Mouse (Mus musculus) left cerebral cortex, postnatal 14 days (tissue): Measurements from ENCODE around the gene Ddx39b. TPM values are rescaled to one million over a fixed set of nuclear protein-coding genes. Genes with fewer than 3 reads are reported as not detected.
"Not testable (repeated sequence)": the region's sequence is repeated elsewhere in the genome, so short reads cannot be mapped to it uniquely, and the experiment has no call there.

Experiments used
- DNase-seq, 2 experiments: peaks; one replicate each; pipeline ENCODE4 v3.0.0; 2021 to 2022; ENCODE audit warnings: low spot score in 2 of 2, mixed read lengths in 1 of 2
- intact Hi-C: fragments of 180-260 bp; cut with DNase I; formaldehyde crosslinking; loops from one replicate; pipeline ENCODE4 v1.15.1; 2025
- microRNA-seq, 2 experiments: library from miRNA; unstranded; fragments of <30 nt; microRNA quantifications; one replicate each; pipeline ENCODE4 v1.2.0; 2022
- total RNA-seq, 2 experiments: library from RNA; stranded (reverse); gene quantifications; 2 replicates each; pipeline ENCODE4 v1.2.3; 2021

The Ddx39b gene
- total RNA-seq, 2 experiments from 2014 or later, result 221 to 230 TPM

GRCm38 (mm10) chr17:35278957-35279688 lies 37.6 kb downstream of the Ddx39b start:
- intact Hi-C loops, result loop anchor here (2.0 kb wide), 1 partner anchor 1318 kb away; no protein-coding TSS in a partner anchor
- no peak for DNase-seq

- intact Hi-C loops, result no loop called here
- no peak for DNase-seq
These were observed 38.7 kb downstream of the Ddx39b start for GRCm38 (mm10) chr17:35280276-35280675.

GRCm38 (mm10) chr17:35285431-35285830 lies 43.9 kb downstream of the Ddx39b start:
- intact Hi-C loops, result no loop called here
- DNase-seq, result no peak

- intact Hi-C loops, result not testable (repeated sequence)
- peak; percentile 18 to 65 for DNase-seq
These were observed 54.2 kb downstream of the Ddx39b start for GRCm38 (mm10) chr17:35295796-35296195.

DNA sequence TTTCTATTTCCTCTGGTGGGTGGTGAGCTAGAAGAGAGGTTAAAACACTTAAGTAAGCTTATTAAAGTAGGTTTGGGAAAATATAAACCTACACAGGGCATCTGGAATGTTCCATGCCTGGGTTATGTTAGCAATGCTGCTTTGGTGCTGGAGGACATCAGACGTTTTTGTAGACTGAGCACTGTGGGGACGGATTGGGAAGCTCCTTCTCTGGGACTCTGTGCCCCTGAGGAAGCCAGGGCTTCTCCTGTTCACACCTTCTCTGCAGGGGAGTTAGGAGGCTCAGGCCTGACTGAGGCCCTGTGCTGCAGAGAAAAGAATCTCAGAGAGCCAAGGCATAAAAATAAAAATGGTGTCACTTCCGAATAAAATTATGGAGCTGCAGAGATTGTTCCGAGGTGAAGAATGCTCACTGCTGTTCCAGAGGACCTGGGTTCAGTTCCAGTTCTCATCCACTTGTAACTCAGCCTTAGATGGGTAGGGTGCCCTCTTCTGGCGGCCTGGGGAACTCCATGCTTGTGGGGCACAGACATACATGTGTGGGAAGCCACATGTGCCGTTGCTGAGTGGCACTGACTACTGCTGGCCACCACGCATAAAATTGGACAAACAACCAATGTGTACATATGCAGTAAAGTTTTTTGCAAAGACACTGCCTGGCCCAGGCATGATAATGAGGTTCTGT lies 58.9 kb downstream of the Ddx39b start:
- DNase-seq, result not testable (repeated sequence)
- intact Hi-C loops, result loop anchor here (5.0 kb wide), 1 partner anchor 43 kb away; no protein-coding TSS in a partner anchor

DNA sequence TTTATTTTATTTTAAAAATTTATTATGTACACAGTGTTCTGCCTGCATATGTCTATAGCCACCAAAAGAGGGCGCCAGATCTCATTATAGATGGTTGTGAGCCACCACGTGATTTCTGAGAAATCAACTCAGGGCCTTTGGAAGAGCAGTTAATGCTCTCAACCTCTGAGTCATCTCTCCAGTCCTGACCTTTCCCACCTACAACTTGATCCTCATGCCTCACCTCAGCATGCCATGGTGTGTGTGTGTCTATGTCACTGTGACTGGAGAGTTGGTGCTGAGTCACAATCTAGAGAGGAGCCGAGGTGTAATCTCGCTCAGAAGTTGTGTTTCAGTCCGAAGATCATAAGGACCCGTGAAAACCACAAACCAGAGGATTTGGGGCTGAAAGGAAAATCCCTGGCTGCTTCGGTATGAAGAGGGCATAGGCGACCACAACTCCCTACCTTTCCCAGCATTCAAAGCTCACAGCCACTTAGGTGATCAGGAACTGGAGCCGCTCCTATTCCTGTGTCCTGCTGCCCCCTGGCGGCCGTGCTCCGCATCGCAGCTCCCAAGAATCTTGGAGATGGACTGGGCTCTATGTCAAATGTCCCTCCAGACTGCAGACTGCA lies 60.2 kb downstream of the Ddx39b start:
- intact Hi-C loops, result loop anchor here (1.0 to 5.0 kb wide), 2 partner anchors 44 to 1335 kb away; no protein-coding TSS in a partner anchor
- peak; percentile 82 to 92 for DNase-seq

- no peak for DNase-seq
- intact Hi-C loops, result loop anchor here (5.0 kb wide), 1 partner anchor 46 kb away; no protein-coding TSS in a partner anchor
These were observed 61.7 kb downstream of the Ddx39b start for GRCm38 (mm10) chr17:35303271-35303670.

Small RNA genes lying within 50 kb of the gene (microRNA-seq; reads per million reads assigned to microRNA genes)
- 0 reads per million in 2 experiments for gene Mir6973a
- gene Mir6974, result 0.34 to 0.53 reads per million in 2 experiments
- gene Mir6975, result 1.0 to 2.6 reads per million in 2 experiments
- 0 reads per million in 2 experiments for gene Mir8094

Other genes with a start within 250 kb of the Ddx39b start
- 10 to 100 TPM; 43.1 to 48.6 TPM for gene Vars, start 240.8 kb upstream of the Ddx39b start, total RNA-seq
- under 1 TPM; 0.17 to 0.24 TPM for gene Vwa7, start 225.2 kb upstream of the Ddx39b start, total RNA-seq
- gene Sapcd1, start 213.7 kb upstream of the Ddx39b start, total RNA-seq, result under 1 TPM in 1 of 2 experiments, not detected in 1; 0.92 TPM
- gene Msh5, start 195.0 kb upstream of the Ddx39b start, total RNA-seq, result under 1 TPM; 0.59 to 0.75 TPM
- gene Clic1, start 191.8 kb upstream of the Ddx39b start, total RNA-seq, result 10 to 100 TPM; 10.1 to 13.8 TPM
- gene Ddah2, start 182.7 kb upstream of the Ddx39b start, total RNA-seq, result 10 to 100 TPM; 16.9 to 19.4 TPM
- gene Ly6g6c, start 176.4 kb upstream of the Ddx39b start, total RNA-seq, result not detected
- gene Mpig6b, start 175.6 kb upstream of the Ddx39b start, total RNA-seq, result not detected
- 1 to 10 TPM; 2.4 to 2.9 TPM for gene Ly6g6e, start 164.8 kb upstream of the Ddx39b start, total RNA-seq
- 1 to 10 TPM in 1 of 2 experiments, not detected in 1; 1.2 TPM for gene Ly6g6d, start 163.7 kb upstream of the Ddx39b start, total RNA-seq
- gene Ly6g6f, start 156.1 kb upstream of the Ddx39b start, total RNA-seq, result not detected
- 100 to 1,000 TPM; 101 to 113 TPM for gene Abhd16a, start 152.5 kb upstream of the Ddx39b start, total RNA-seq
- not detected for gene Ly6g5c, start 133.5 kb upstream of the Ddx39b start, total RNA-seq
- under 1 TPM in 1 of 2 experiments, not detected in 1; 0.59 TPM for gene Ly6g5b, start 126.3 kb upstream of the Ddx39b start, total RNA-seq
- 10 to 100 TPM; 13.2 to 13.8 TPM for gene Gpank1, start 120.3 kb upstream of the Ddx39b start, total RNA-seq
- gene Csnk2b, start 119.7 kb upstream of the Ddx39b start, total RNA-seq, result 100 to 1,000 TPM; 195 to 225 TPM
- gene D17H6S53E, start 115.4 kb upstream of the Ddx39b start, total RNA-seq, result 10 to 100 TPM; 24.6 TPM
- not detected for gene Apom, start 109.7 kb upstream of the Ddx39b start, total RNA-seq
- gene Bag6, start 106.6 kb upstream of the Ddx39b start, total RNA-seq, result 100 to 1,000 TPM; 285 to 306 TPM
- gene Prrc2a, start 76.8 kb upstream of the Ddx39b start, total RNA-seq, result 100 to 1,000 TPM; 272 to 274 TPM
- 10 to 100 TPM; 10.6 to 12.3 TPM for gene Aif1, start 65.7 kb upstream of the Ddx39b start, total RNA-seq
- gene Lst1, start 53.3 kb upstream of the Ddx39b start, total RNA-seq, result 1 to 10 TPM; 5.8 to 7.8 TPM
- 1 to 10 TPM in 1 of 2 experiments, under 1 TPM in 1; 0.55 to 1.0 TPM for gene Ltb, start 47.3 kb upstream of the Ddx39b start, total RNA-seq
- gene Tnf, start 39.7 kb upstream of the Ddx39b start, total RNA-seq, result not detected
- gene Lta, start 36.4 kb upstream of the Ddx39b start, total RNA-seq, result under 1 TPM; 0.42 to 0.72 TPM
- gene Gm16181, start 20.9 kb upstream of the Ddx39b start, total RNA-seq, result not detected
- gene Atp6v1g2, start 8.1 kb upstream of the Ddx39b start, total RNA-seq, result 100 to 1,000 TPM; 454 to 455 TPM
- gene Nfkbil1, start 6.0 kb upstream of the Ddx39b start, total RNA-seq, result 10 to 100 TPM; 12.2 to 14.3 TPM
- gene H2-D1, start 21.0 kb downstream of the Ddx39b start, total RNA-seq, result 10 to 100 TPM; 18.1 to 18.5 TPM
- gene H2-Q1, start 78.7 kb downstream of the Ddx39b start, total RNA-seq, result under 1 TPM; 0.48 to 0.74 TPM
- 1 to 10 TPM in 1 of 2 experiments, under 1 TPM in 1; 0.48 to 2.2 TPM for gene H2-Q2, start 100.5 kb downstream of the Ddx39b start, total RNA-seq
- gene H2-Q4, start 137.9 kb downstream of the Ddx39b start, total RNA-seq, result 1 to 10 TPM in 1 of 2 experiments, under 1 TPM in 1; 0.85 to 1.4 TPM
- not detected for gene H2-Q6, start 183.1 kb downstream of the Ddx39b start, total RNA-seq
- under 1 TPM; 0.35 to 0.36 TPM for gene H2-Q7, start 197.4 kb downstream of the Ddx39b start, total RNA-seq
- under 1 TPM; 0.13 to 0.27 TPM for gene H2-Q10, start 228.3 kb downstream of the Ddx39b start, total RNA-seq